Mouse (Mus musculus) monocyte, adult 5-6 weeks (primary cell): ENCODE measurements around the gene Unc45a. TPM values are rescaled to one million over a fixed set of nuclear protein-coding genes. Genes with fewer than 3 reads are reported as not detected.
A peak's percentile ranks its signal among the peaks of the same experiment; 100 is the strongest.

Experiments used
- ATAC-seq: fragments of 153-309, 156-312 bp; replicated peaks from 2 replicates; pipeline ENCODE4 v1.8.0; 2017; ENCODE audit warnings: mild to moderate bottlenecking; ENCODE audit not compliant: low TSS enrichment, insufficient number of reproducible peaks, severe bottlenecking, poor library complexity, low FRiP score
- total RNA-seq: library from RNA; stranded (forward); fragments of 200-1000, 200-491, 200-594 nt; gene quantifications from 3 replicates; pipeline ENCODE4 v1.2.3, GENCODE M21; 2017

Unc45a gene
- total RNA-seq, 1 experiment from 2014 or later, result 28.3 TPM

- no peak for ATAC-seq
Observed at GRCm38 (mm10) chr7:80369461-80369860, 28.7 kb upstream of the Unc45a start.

- ATAC-seq, result peak; percentile 42
Observed at GRCm38 (mm10) chr7:80368635-80369421, 28.0 kb upstream of the Unc45a start.

DNA sequence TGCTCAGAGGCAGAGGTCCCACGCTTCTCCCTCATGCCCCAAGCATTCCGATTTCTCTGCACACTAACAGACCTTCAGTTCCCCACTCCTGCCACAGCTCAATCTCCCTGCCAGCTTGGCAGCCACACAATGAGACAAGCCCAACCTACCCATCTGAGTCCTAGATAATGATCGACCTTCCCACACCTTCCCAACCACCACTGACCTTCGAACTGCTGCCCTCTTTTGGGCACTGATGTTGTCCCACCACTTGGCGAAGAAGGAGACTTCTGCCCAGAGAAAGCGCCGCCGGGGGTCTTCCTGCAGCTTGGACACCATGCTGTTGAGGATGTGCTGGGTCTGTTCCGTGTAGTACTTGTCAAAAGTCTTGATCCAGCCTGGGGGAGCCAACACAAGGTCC lies 27.2 kb upstream of the Unc45a start:
- no peak for ATAC-seq

- ATAC-seq, result no peak
Observed at GRCm38 (mm10) chr7:80367232-80367631, 26.4 kb upstream of the Unc45a start.

GRCm38 (mm10) chr7:80365759-80366158 lies 25.0 kb upstream of the Unc45a start:
- no peak for ATAC-seq

GRCm38 (mm10) chr7:80360435-80360834 lies 19.6 kb upstream of the Unc45a start:
- ATAC-seq, result no peak

DNA sequence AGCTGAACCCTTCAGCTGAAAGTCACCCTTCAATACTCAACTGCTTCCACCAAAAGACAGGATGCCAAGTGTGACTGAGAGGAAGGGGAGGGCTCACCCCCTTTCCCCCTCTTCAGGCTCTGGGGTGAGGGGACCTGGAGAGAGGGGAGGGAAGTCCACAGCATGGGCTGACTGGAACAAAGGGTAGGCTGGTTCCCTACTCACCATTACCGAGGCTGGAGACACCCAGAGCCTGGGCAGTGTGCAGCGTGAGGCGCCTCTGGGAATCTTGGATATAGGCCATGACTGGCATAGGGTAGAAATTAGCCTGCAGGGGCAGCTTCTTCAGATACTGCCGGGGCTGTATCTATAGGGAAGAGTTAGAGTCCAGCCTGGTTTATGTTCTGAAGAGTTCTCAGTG lies 17.2 kb upstream of the Unc45a start:
- ATAC-seq, result no peak

GRCm38 (mm10) chr7:80357156-80357555 lies 16.4 kb upstream of the Unc45a start:
- no peak for ATAC-seq

- no peak for ATAC-seq
Observed at GRCm38 (mm10) chr7:80356351-80356750, 15.5 kb upstream of the Unc45a start.

DNA sequence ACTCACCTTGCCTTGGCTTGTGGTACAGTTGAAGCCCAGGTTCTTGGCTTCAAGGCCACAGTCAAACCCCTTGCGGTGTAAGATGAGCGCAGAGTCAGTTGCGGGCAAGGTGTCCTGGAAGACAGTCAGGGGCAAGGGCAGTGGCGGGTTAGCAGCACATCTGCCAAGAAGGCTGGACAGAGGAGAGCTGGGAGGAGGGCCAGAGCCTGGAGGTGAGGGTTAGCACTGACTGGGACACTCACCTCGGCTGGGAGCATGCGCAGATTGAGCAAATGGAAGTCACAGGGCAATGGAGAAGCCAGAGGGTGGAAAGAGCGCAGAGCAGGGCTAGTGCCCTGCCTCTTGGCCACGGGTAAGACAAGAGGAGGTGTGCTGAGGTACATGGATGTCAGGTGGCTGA lies 12.1 kb upstream of the Unc45a start:
- ATAC-seq, result no peak

DNA sequence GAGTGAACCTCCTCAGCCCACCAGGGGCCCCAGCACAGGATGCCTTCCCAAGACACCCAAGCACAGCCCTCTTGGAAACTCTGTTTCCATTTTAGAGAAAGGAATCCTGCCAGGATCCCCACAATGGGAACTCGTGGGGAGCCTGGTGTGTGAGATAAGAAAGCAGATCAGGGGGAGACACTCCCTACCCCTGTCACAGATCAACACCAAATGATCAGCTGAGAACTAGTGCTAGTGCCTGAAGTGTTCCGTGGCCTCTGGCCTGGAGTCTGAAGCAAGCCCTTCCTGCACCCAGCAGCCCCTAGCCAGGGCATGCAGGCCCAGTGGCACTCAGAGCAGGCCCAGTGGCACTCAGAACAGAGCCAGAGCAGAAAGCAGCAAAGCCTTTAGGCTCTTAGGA lies 10.0 kb upstream of the Unc45a start:
- no peak for ATAC-seq

DNA sequence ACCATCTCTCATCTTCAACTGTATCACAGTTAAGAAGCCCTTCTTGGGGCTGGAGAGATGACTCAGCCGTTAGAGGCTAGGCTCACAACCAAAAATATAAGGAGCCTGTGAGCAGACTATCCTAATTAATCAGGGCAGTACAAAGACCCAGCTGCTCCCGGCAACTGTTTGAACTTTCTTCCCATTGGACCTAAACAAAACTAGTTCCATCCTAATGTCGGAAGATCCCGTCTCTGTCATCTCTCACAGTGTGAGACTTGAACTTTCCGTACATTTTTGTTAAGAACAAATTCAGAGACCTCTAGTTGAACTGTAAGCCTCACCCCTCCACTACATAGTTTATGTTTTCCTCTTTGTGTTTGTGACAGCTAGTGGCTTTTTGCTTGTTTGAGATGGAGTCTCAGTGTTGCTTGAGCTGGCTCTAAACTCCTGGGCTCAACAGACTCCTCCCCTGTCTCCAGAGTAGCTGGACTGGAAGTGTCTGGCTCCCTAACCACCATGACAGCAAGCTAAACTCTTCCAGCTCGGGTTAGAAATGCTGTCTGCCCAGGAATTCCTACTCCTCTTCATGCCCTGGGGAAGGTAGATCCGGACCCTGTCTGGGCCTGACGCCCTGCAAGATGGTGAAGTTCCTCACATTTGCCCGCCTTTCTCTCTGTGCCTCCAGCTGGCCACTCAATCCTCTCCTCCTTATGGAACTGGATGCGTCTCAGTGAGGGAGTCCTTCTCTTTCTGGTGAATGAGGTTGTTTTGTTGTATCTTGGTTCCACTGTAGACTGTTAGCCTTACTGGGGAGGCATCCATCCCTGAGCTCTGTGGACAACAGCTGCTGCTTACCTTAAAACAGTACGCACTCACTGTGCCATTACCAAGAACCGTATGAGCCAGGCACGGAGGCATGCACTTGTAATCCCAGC lies 7.1 kb upstream of the Unc45a start:
- ATAC-seq, result no peak

- ATAC-seq, result no peak
Observed at GRCm38 (mm10) chr7:80346830-80347229, 6.0 kb upstream of the Unc45a start.

DNA sequence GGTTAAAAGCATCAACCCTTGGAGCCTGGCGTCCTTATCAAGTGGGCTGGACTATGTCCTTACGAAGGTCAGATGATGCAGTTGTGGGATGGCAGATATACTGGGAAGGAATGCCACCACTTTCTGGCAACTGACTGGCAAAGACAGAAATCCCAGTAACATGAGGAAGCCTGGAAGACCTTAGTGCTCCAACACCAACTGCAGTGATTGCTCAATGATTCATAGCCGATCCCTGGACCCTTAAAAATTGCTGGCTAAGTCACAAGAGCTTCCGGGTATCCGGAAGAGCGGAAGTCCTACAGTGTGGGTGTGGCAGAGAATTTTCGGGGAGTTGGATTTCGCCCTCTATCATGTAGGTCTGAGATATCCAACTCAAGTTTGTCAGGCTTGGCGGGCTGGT lies 5.4 kb upstream of the Unc45a start:
- no peak for ATAC-seq

GRCm38 (mm10) chr7:80343270-80344018 lies 2.6 kb upstream of the Unc45a start:
- no peak for ATAC-seq

- peak; percentile 63 for ATAC-seq
Observed at GRCm38 (mm10) chr7:80342858-80343257, 2.1 kb upstream of the Unc45a start, which contains the start of gene Hddc3. Gene Hddc3 (plus strand): TSS chr7:80343104.

- ATAC-seq, result no peak
Observed at GRCm38 (mm10) chr7:80341793-80342192, 988 bp upstream of the Unc45a start.

DNA sequence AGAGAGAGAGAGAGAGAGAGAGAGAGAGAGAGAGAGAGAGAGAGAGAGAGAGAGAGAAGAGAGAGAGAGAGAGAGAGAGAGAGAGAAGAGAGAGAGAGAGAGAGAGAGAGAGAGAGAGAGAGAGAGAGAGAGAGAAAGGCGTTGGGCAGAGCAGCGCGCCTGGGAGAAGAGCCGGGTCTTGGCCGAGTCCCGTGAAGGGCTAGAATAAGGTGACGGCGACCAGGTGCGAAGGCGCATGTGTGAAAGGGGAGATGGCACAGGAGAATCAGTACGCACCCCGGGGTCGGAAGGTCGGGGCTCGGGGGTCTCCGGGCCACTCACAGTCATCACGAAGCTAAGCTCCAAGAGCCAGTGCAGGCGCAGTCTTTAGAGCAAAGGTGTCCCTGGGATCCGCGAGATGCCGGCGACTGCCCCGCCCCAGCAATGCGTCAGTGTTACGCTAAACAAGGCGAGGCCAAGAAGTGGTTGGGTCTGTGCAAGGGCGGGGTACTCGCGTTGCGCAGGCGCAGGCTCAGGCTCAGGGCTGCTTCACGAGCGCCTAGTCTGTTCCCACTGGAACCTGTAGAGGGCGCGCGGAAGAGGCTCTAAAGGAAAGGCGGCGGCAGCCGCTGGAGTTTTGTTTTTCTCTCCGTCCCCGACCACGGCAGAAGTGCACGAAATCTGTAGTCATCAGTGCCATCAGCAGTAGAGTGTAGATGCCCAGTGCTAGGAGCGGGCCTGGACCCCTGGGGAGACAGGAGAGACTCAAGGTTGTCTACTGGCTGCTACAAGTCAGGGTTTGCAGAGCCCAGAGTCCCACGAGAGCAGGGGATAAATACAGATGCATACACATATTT lies 794 bp downstream of the Unc45a start:
- ATAC-seq, result peak; percentile 87
